Mouse (Mus musculus): ENCODE data around the gene Crim1. TPM values are rescaled to one million over a fixed set of nuclear protein-coding genes. Genes with fewer than 3 reads are reported as not detected.

The Crim1 gene
- polyA plus RNA-seq, 1 experiment from 2014 or later, result 2.3 TPM

GRCm38 (mm10) chr17:78328287-78328686 lies 128.2 kb downstream of the Crim1 start:
- Histone ChIP-seq H3K9me3 (replicated peaks; ENCODE audit: control insufficient read depth, low read length) (no peaks in the 10 kb centered on the region), H3K27me3 (ENCODE audit: control insufficient read depth, insufficient read depth, low read length) (no peaks in the 10 kb centered on the region), H3K27ac (ENCODE audit: low read length) (0 out of 2 replicates have a peak overlapping the region, but pooled peaks have one; percentile 6), H3K4me1 (ENCODE audit: control insufficient read depth, insufficient read depth, low read length) (no peaks in the 10 kb centered on the region; the same call in 1 of the 2 replicates), H3K4me3 (ENCODE audit: low read length) (no peak overlapping the region), H3K9ac (ENCODE audit: low read length) (no peak overlapping the region), H3K36me3 (ENCODE audit: control insufficient read depth, insufficient read depth) (no peaks in the 10 kb centered on the region), H3K4me2 (ENCODE audit: low read depth, low read length) (no peak overlapping the region)
- WGBS, result 29% methylated on average over 3 of the region's 3 CpGs
- ATAC-seq (replicated peaks; ENCODE audit: extremely low read depth, insufficient read depth, low FRiP score), result no peak

- Histone ChIP-seq H3K27ac (ENCODE audit: low read length) (no peak overlapping the region), H3K4me2 (ENCODE audit: low read depth, low read length) (no peak overlapping the region), H3K4me3 (ENCODE audit: low read length) (no peak overlapping the region), H3K9ac (ENCODE audit: low read length) (no peak overlapping the region), H3K9me3 (replicated peaks; ENCODE audit: control insufficient read depth, low read length) (no peaks in the 10 kb centered on the region), H3K36me3 (ENCODE audit: control insufficient read depth, insufficient read depth) (peaks cover 3% of the 10 kb centered on the region; the same call in 1 of the 2 replicates), H3K27me3 (ENCODE audit: control insufficient read depth, insufficient read depth, low read length) (no peaks in the 10 kb centered on the region), H3K4me1 (ENCODE audit: control insufficient read depth, insufficient read depth, low read length) (no peaks in the 10 kb centered on the region; the same call in 1 of the 2 replicates)
- ATAC-seq (replicated peaks; ENCODE audit: extremely low read depth, insufficient read depth, low FRiP score), result no peak
- WGBS, result 71% methylated on average over 8 of the region's 8 CpGs
These were observed 131.4 kb downstream of the Crim1 start for GRCm38 (mm10) chr17:78331438-78331837.

- ATAC-seq (replicated peaks; ENCODE audit: extremely low read depth, insufficient read depth, low FRiP score), result no peak
- no peak overlapping the region for H3K4me2 ChIP-seq (ENCODE audit: low read depth, low read length)
- no peaks in the 10 kb centered on the region for H3K27me3 ChIP-seq (ENCODE audit: control insufficient read depth, insufficient read depth, low read length)
- WGBS, result 81% methylated on average over 10 of the region's 10 CpGs
- no peak overlapping the region for H3K27ac ChIP-seq (ENCODE audit: low read length)
- H3K4me3 ChIP-seq (ENCODE audit: low read length), result no peak overlapping the region
- peaks cover 3% of the 10 kb centered on the region; the same call in 1 of the 2 replicates for H3K36me3 ChIP-seq (ENCODE audit: control insufficient read depth, insufficient read depth)
- no peaks in the 10 kb centered on the region; the same call in 1 of the 2 replicates for H3K4me1 ChIP-seq (ENCODE audit: control insufficient read depth, insufficient read depth, low read length)
- H3K9ac ChIP-seq (ENCODE audit: low read length), result no peak overlapping the region
- no peaks in the 10 kb centered on the region for H3K9me3 ChIP-seq (replicated peaks; ENCODE audit: control insufficient read depth, low read length)
These were observed 133.2 kb downstream of the Crim1 start for GRCm38 (mm10) chr17:78333275-78333674.

- H3K27me3 ChIP-seq (ENCODE audit: control insufficient read depth, insufficient read depth, low read length), result no peaks in the 10 kb centered on the region
- 87% methylated on average over 8 of the region's 8 CpGs for WGBS
- H3K9me3 ChIP-seq (replicated peaks; ENCODE audit: control insufficient read depth, low read length), result no peaks in the 10 kb centered on the region
- no peak overlapping the region for H3K27ac ChIP-seq (ENCODE audit: low read length)
- no peaks in the 10 kb centered on the region for H3K4me1 ChIP-seq (ENCODE audit: control insufficient read depth, insufficient read depth, low read length)
- H3K4me2 ChIP-seq (ENCODE audit: low read depth, low read length), result no peak overlapping the region
- no peak for ATAC-seq (replicated peaks; ENCODE audit: extremely low read depth, insufficient read depth, low FRiP score)
- H3K36me3 ChIP-seq (ENCODE audit: control insufficient read depth, insufficient read depth), result peaks cover 3% of the 10 kb centered on the region; the same call in 1 of the 2 replicates
- no peak overlapping the region for H3K9ac ChIP-seq (ENCODE audit: low read length)
- H3K4me3 ChIP-seq (ENCODE audit: low read length), result no peak overlapping the region
These were observed 135.2 kb downstream of the Crim1 start for GRCm38 (mm10) chr17:78335250-78335649.

GRCm38 (mm10) chr17:78343688-78344087 lies 143.6 kb downstream of the Crim1 start:
- ATAC-seq (replicated peaks; ENCODE audit: extremely low read depth, insufficient read depth, low FRiP score), result no peak
- 88% methylated on average over 3 of the region's 3 CpGs for WGBS
- no peak overlapping the region for H3K4me2 ChIP-seq (ENCODE audit: low read depth, low read length)
- H3K36me3 ChIP-seq (ENCODE audit: control insufficient read depth, insufficient read depth), result no peaks in the 10 kb centered on the region
- H3K4me1 ChIP-seq (ENCODE audit: control insufficient read depth, insufficient read depth, low read length), result no peaks in the 10 kb centered on the region
- H3K4me3 ChIP-seq (ENCODE audit: low read length), result no peak overlapping the region
- H3K27me3 ChIP-seq (ENCODE audit: control insufficient read depth, insufficient read depth, low read length), result no peaks in the 10 kb centered on the region
- H3K9ac ChIP-seq (ENCODE audit: low read length), result no peak overlapping the region
- H3K27ac ChIP-seq (ENCODE audit: low read length), result no peak overlapping the region
- no peaks in the 10 kb centered on the region for H3K9me3 ChIP-seq (replicated peaks; ENCODE audit: control insufficient read depth, low read length)

GRCm38 (mm10) chr17:78347111-78347801 lies 147.2 kb downstream of the Crim1 start:
- ATAC-seq (replicated peaks; ENCODE audit: extremely low read depth, insufficient read depth, low FRiP score), result no peak
- 94% methylated on average over 17 of the region's 17 CpGs for WGBS

GRCm38 (mm10) chr17:78351676-78352499 lies 151.8 kb downstream of the Crim1 start:
- H3K4me1 ChIP-seq (ENCODE audit: control insufficient read depth, insufficient read depth, low read length), result peaks cover 13% of the 10 kb centered on the region
- no peaks in the 10 kb centered on the region for H3K36me3 ChIP-seq (ENCODE audit: control insufficient read depth, insufficient read depth)
- 50% methylated on average over 12 of the region's 12 CpGs for WGBS
- no peak overlapping the region for H3K27ac ChIP-seq (ENCODE audit: low read length)
- no peaks in the 10 kb centered on the region for H3K9me3 ChIP-seq (replicated peaks; ENCODE audit: control insufficient read depth, low read length)
- no peak overlapping the region for H3K9ac ChIP-seq (ENCODE audit: low read length)
- no peaks in the 10 kb centered on the region for H3K27me3 ChIP-seq (ENCODE audit: control insufficient read depth, insufficient read depth, low read length)
- peak; percentile 50; the same call in 1 of the 2 replicates for ATAC-seq (replicated peaks; ENCODE audit: extremely low read depth, insufficient read depth, low FRiP score)
- no peak overlapping the region for H3K4me3 ChIP-seq (ENCODE audit: low read length)
- H3K4me2 ChIP-seq (ENCODE audit: low read depth, low read length), result 0 out of 2 replicates have a peak overlapping the region, but pooled peaks have one; percentile 2

More at GRCm38 (mm10) chr17:78347111-78347801, 147.2 kb downstream of the Crim1 start:
- Histone ChIP-seq H3K4me3 (ENCODE audit: low read length) (no peak overlapping the region), H3K4me1 (ENCODE audit: control insufficient read depth, insufficient read depth, low read length) (peaks cover 6% of the 10 kb centered on the region; the same call in 1 of the 2 replicates), H3K9ac (ENCODE audit: low read length) (no peak overlapping the region), H3K27me3 (ENCODE audit: control insufficient read depth, insufficient read depth, low read length) (no peaks in the 10 kb centered on the region), H3K9me3 (replicated peaks; ENCODE audit: control insufficient read depth, low read length) (no peaks in the 10 kb centered on the region), H3K27ac (ENCODE audit: low read length) (no peak overlapping the region), H3K4me2 (ENCODE audit: low read depth, low read length) (no peak overlapping the region), H3K36me3 (ENCODE audit: control insufficient read depth, insufficient read depth) (no peaks in the 10 kb centered on the region)

- no peaks in the 10 kb centered on the region for H3K9me3 ChIP-seq (replicated peaks; ENCODE audit: control insufficient read depth, low read length)
- no peak for ATAC-seq (replicated peaks; ENCODE audit: extremely low read depth, insufficient read depth, low FRiP score)
- H3K4me3 ChIP-seq (ENCODE audit: low read length), result no peak overlapping the region
- H3K9ac ChIP-seq (ENCODE audit: low read length), result no peak overlapping the region
- H3K4me2 ChIP-seq (ENCODE audit: low read depth, low read length), result no peak overlapping the region
- WGBS, result 83% methylated on average over 3 of the region's 3 CpGs
- no peaks in the 10 kb centered on the region for H3K36me3 ChIP-seq (ENCODE audit: control insufficient read depth, insufficient read depth)
- H3K27me3 ChIP-seq (ENCODE audit: control insufficient read depth, insufficient read depth, low read length), result no peaks in the 10 kb centered on the region
- peaks cover 13% of the 10 kb centered on the region for H3K4me1 ChIP-seq (ENCODE audit: control insufficient read depth, insufficient read depth, low read length)
- no peak overlapping the region for H3K27ac ChIP-seq (ENCODE audit: low read length)
These were observed 152.4 kb downstream of the Crim1 start for GRCm38 (mm10) chr17:78352500-78352855.

GRCm38 (mm10) chr17:78354411-78354810 lies 154.4 kb downstream of the Crim1 start:
- Histone ChIP-seq H3K9me3 (replicated peaks; ENCODE audit: control insufficient read depth, low read length) (no peaks in the 10 kb centered on the region), H3K36me3 (ENCODE audit: control insufficient read depth, insufficient read depth) (no peaks in the 10 kb centered on the region), H3K27ac (ENCODE audit: low read length) (peak overlapping the region; percentile 48), H3K4me3 (ENCODE audit: low read length) (no peak overlapping the region), H3K27me3 (ENCODE audit: control insufficient read depth, insufficient read depth, low read length) (no peaks in the 10 kb centered on the region), H3K4me2 (ENCODE audit: low read depth, low read length) (no peak overlapping the region), H3K4me1 (ENCODE audit: control insufficient read depth, insufficient read depth, low read length) (peaks cover 13% of the 10 kb centered on the region), H3K9ac (ENCODE audit: low read length) (no peak overlapping the region)
- ATAC-seq (replicated peaks; ENCODE audit: extremely low read depth, insufficient read depth, low FRiP score), result no peak
- 74% methylated on average over 2 of the region's 2 CpGs for WGBS

Measured in heart, embryonic 16.5 days (tissue).